Mouse (Mus musculus) liver, embryonic 14.5 days (tissue): Measurements from ENCODE around the gene Epha4. TPM values are rescaled to one million over a fixed set of nuclear protein-coding genes. Genes with fewer than 3 reads are reported as not detected.

ENCODE experiments used
- ATAC-seq: fragments of 200-750 bp; cut with Nextera tagmentation; 2 replicates; pipeline ENCODE4 v1.8.0; 2017; ENCODE audit warnings: moderate number of reproducible peaks, mild to moderate bottlenecking, moderate library complexity; ENCODE audit not compliant: insufficient read depth
- DNase-seq, 3 experiments: peaks; one replicate each; pipeline ENCODE4 v3.0.0-alpha.2; 2012 to 2013; ENCODE audit warnings: low read depth in 3 of 3, low spot score in 3 of 3
- H3K27ac ChIP-seq: fragments of 300-500 bp; sonication (generic); 2 replicates; pipeline ENCODE4 v1.5.1; 2014; ENCODE audit warnings: moderate library complexity, mild to moderate bottlenecking, control low read depth, inconsistent platforms
- H3K27me3 ChIP-seq: fragments of 300-500 bp; sonication (generic); 2 replicates; pipeline ENCODE4 v1.6.1; 2014; ENCODE audit warnings: mild to moderate bottlenecking, low read length, moderate library complexity; ENCODE audit not compliant: control insufficient read depth, insufficient read depth
- H3K36me3 ChIP-seq: fragments of 300-500 bp; sonication (generic); replicated peaks from 2 replicates; pipeline ENCODE4 v1.6.1; 2014; ENCODE audit warnings: low read depth; ENCODE audit not compliant: control insufficient read depth, insufficient read depth
- H3K4me1 ChIP-seq, 2 experiments: fragments of 200-500 bp in 1 of 2; fragments of 300-500 bp in 1 of 2; sonication (generic) in 1 of 2; replicated peaks; 2 replicates each; pipeline ENCODE4 v1.6.1; 2012 to 2014; ENCODE audit warnings: antibody characterized with exemption in 1 of 2, inconsistent platforms in 1 of 2, low read length in 1 of 2; ENCODE audit not compliant: control insufficient read depth in 2 of 2, insufficient read depth in 2 of 2
- H3K4me2 ChIP-seq: fragments of 300-500 bp; sonication (generic); 2 replicates; pipeline ENCODE4 v1.6.1; 2014; ENCODE audit warnings: low read depth, mild to moderate bottlenecking, control low read depth, moderate library complexity
- H3K4me3 ChIP-seq, 2 experiments: fragments of 200-500 bp in 1 of 2; fragments of 300-500 bp in 1 of 2; sonication (generic) in 1 of 2; 2 replicates each; pipeline ENCODE4 v1.5.1; 2012 to 2014; ENCODE audit warnings: low read depth in 2 of 2, low read length in 2 of 2, mild to moderate bottlenecking in 2 of 2, control low read depth in 1 of 2, inconsistent platforms in 1 of 2, moderate library complexity in 1 of 2; ENCODE audit not compliant: insufficient read depth in 1 of 2
- H3K9ac ChIP-seq: fragments of 300-500 bp; sonication (generic); replicated peaks from 2 replicates; pipeline ENCODE4 v1.6.1; 2014; ENCODE audit warnings: mild to moderate bottlenecking, control low read depth, moderate library complexity
- H3K9me3 ChIP-seq: fragments of 300-500 bp; sonication (generic); 2 replicates; pipeline ENCODE4 v1.6.1; 2016; ENCODE audit warnings: low read length, mixed read lengths; ENCODE audit not compliant: control insufficient read depth
- CTCF ChIP-seq: IDR thresholded peaks from 2 replicates; pipeline ENCODE4 v1.5.1; 2016; ENCODE audit warnings: antibody characterized with exemption, low read depth, control low read depth
- EP300 ChIP-seq: IDR thresholded peaks from 2 replicates; pipeline ENCODE4 v1.6.1; 2016; ENCODE audit warnings: antibody characterized with exemption, low read depth
- WGBS: fragments of 180-500 bp; shearing (Covaris S2); extraction: QIAGEN DNeasy Blood & Tissue Kit; methylation state at CpG from one replicate; pipeline ENCODE4 v1.1.7; 2014; ENCODE audit not compliant: insufficient replicate concordance; 5-methylcytosine and 5-hydroxymethylcytosine counted together
- polyA plus RNA-seq, 2 experiments: library from polyadenylated mRNA; depleted of rRNA in 1 of 2; stranded (reverse) in 1 of 2; unstranded in 1 of 2; fragments of >200 nt; fragmentation: Nextera tagmentation in 1 of 2; extraction: Ambion mirVana in 1 of 2; gene quantifications; 2 replicates each; pipeline versions ENCODE4 v1.2.1 to v1.2.3; 2012 to 2014

Gene Epha4
- polyA plus RNA-seq, 2 experiments = 0.22 to 0.50 TPM

DNA sequence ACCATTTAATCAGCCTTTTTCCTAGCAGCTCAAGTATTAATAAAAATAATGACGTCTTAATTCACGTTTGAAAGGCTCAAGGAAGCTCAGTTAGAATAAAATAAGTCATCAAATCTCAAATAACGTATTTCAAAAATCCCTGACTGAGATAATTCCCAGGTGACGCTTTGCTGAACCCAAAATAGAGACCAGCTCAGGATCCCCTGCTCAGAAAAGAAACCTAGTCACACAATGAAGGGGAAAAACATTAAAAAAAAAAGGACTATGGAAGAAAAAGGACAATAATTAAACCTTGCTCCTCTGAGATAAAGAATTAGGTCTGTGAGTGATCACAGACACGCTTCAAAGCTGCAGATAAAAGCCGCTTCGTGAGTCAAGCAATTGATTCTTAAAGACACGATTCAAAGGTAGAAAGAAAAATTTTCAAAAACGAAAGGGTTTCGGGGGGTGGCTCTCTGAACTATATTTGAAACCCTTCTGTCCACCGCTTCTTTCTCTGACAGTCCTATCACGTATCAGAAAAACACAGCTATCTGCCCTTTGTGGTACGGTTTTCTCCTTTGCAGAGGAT lies 13.4 kb downstream of the Epha4 start:
- H3K27me3 ChIP-seq = no peaks in the 10 kb centered on the region
- H3K4me1 ChIP-seq = no peaks in the 10 kb centered on the region
- 64% methylated on average over 13 of the region's 13 CpGs for WGBS
- H3K27ac ChIP-seq = no peak overlapping the region
- H3K4me3 ChIP-seq = no peak overlapping the region
- ATAC-seq (no peak), DNase-seq (no peak)
- no peaks in the 10 kb centered on the region for H3K36me3 ChIP-seq
- H3K9ac ChIP-seq = no peak overlapping the region
- H3K9me3 ChIP-seq = no peaks in the 10 kb centered on the region
- no peak for TF ChIP-seq EP300
- no peak for TF ChIP-seq CTCF
- H3K4me2 ChIP-seq = no peak overlapping the region

DNA sequence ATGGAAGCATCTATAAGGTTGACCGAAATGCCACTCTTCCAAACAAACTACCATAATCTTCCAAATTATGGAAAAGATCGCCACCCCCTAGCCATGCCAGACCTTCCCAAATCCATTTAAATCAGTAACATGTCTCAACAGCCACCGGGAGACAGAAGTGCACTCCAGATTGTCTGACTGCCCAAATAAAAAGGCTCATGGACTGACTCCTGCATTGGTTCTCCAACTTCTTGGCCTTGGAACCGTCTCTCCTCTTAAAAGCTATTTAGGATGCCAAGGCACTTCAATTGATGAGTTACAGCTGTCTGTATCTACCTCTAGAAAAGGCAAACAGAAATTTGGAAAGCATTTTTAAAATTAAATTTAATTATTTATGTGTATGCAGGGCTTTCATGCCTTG lies 17.4 kb downstream of the Epha4 start:
- no peak overlapping the region for H3K4me2 ChIP-seq
- H3K27ac ChIP-seq = no peak overlapping the region
- H3K27me3 ChIP-seq = no peaks in the 10 kb centered on the region
- H3K9me3 ChIP-seq = no peaks in the 10 kb centered on the region
- no peak for DNase-seq
- no peaks in the 10 kb centered on the region; a peak in 1 of 4 replicates for H3K4me1 ChIP-seq
- no peak overlapping the region for H3K9ac ChIP-seq
- H3K36me3 ChIP-seq = no peaks in the 10 kb centered on the region
- ATAC-seq = no peak
- H3K4me3 ChIP-seq = no peak overlapping the region
- TF ChIP-seq CTCF (no peak), EP300 (no peak)
- WGBS = 64% methylated on average over 4 of the region's 4 CpGs

DNA sequence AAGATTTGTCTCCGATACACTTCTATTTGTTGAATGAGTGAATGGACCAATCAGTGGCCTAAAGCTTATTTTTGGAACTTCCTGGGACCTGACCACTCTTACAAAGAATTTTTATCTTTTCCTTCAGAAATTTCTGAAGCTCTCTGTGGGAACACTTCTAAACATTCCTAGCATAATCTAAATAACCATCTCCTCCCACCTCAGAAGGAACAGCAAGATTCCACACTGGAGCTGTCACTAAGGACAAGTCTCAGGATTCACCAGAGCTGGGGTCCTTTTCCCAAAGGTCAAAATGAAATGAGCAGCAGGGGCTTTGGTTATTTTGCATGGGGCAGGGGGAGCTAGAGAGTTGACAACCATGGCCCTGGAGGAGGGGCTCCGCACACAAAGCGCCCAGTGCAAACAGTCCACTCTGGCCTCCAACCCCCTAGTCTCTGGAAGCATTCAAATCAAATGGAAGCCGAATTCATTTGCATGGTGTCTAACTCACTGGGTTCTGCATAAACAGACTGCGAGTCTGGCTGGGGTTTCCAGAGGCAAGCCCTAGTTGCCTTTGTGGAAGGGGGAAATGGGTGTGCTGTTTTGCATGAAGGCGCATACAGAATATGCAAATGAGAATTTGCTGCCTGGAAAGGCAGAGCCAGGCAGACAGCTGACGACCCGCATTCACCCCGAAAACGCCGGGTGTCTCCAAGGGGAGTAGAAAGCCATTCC lies 18.3 kb downstream of the Epha4 start:
- no peak overlapping the region for H3K4me2 ChIP-seq
- WGBS = 34% methylated on average over 11 of the region's 11 CpGs
- H3K9me3 ChIP-seq = no peaks in the 10 kb centered on the region
- H3K9ac ChIP-seq = no peak overlapping the region
- DNase-seq (no peak), ATAC-seq (no peak)
- no peaks in the 10 kb centered on the region for H3K36me3 ChIP-seq
- H3K4me1 ChIP-seq = no peaks in the 10 kb centered on the region; a peak in 1 of 4 replicates
- H3K4me3 ChIP-seq = no peak overlapping the region
- H3K27ac ChIP-seq = no peak overlapping the region
- no peaks in the 10 kb centered on the region for H3K27me3 ChIP-seq
- no peak for TF ChIP-seq CTCF
- TF ChIP-seq EP300 = no peak

DNA sequence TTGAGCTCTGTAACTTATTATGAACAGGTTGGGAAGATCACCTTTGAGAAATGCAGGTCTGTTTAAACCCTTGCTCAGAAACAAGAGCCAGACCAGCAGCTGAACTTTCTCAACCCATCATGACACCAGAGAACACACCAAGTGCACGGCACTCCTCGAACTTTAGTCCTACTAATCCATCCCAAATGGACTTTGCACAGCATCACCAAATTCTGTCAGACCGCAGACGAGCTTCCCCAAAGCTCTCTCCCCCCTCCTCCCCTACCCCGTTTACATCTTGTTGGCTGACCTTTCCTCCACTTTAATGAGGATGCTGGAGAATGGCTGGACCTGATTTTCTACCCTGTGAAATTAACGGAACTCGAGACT lies 19.1 kb downstream of the Epha4 start:
- Histone ChIP-seq H3K4me1 (no peaks in the 10 kb centered on the region; a peak in 1 of 4 replicates), H3K4me2 (no peak overlapping the region), H3K27ac (no peak overlapping the region), H3K9me3 (no peaks in the 10 kb centered on the region), H3K4me3 (no peak overlapping the region), H3K36me3 (no peaks in the 10 kb centered on the region), H3K9ac (no peak overlapping the region), H3K27me3 (no peaks in the 10 kb centered on the region)
- 51% methylated on average over 7 of the region's 7 CpGs for WGBS
- no peak for ATAC-seq
- no peak for DNase-seq
- TF ChIP-seq EP300 (no peak), CTCF (no peak)

DNA sequence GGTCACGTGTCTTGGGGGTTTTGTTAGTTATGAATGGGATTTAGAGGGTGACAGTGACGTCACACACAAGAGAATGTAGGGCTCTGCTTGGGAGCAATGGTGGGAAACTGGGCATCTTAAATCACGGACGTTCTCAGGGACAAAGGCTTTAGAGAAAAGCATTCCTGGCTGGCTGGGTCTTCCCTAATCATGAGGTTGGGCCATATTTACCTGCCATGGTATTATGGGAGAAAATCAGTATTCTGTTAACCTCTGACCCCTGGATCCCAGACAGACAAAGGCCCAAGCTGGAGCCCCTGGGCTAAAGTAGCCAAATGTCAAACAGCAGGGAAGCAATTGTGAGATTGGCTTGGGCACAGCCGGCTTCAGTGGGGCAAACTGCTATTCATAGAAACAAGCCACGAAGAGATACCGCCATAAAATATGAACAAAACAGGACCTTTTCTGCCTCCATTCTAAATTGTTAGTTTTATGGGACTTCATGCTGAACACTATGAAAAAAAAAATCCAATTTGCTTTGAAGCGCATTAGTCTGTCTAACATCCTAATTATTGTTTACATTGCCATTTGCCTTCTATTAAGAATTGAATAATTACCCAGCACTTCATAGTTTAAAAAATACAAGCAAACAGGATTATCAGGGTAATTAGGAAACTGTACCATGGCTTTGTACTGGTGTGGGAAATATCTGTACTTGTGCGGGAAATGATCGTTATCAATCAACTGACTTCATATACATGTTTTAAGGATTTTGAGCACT lies 19.7 kb downstream of the Epha4 start:
- no peak overlapping the region for H3K4me3 ChIP-seq
- DNase-seq = no peak
- TF ChIP-seq CTCF (no peak), EP300 (no peak)
- H3K27me3 ChIP-seq = no peaks in the 10 kb centered on the region
- H3K4me1 ChIP-seq = no peaks in the 10 kb centered on the region; a peak in 1 of 4 replicates
- H3K27ac ChIP-seq = no peak overlapping the region
- H3K9ac ChIP-seq = no peak overlapping the region
- no peak for ATAC-seq
- 54% methylated on average over 10 of the region's 10 CpGs for WGBS
- no peaks in the 10 kb centered on the region for H3K36me3 ChIP-seq
- H3K4me2 ChIP-seq = no peak overlapping the region
- H3K9me3 ChIP-seq = no peaks in the 10 kb centered on the region
